Mouse (Mus musculus): ENCODE data around the gene Tph1.
A peak's percentile ranks its signal among the peaks of the same experiment; 100 is the strongest.

Tph1 gene

DNA sequence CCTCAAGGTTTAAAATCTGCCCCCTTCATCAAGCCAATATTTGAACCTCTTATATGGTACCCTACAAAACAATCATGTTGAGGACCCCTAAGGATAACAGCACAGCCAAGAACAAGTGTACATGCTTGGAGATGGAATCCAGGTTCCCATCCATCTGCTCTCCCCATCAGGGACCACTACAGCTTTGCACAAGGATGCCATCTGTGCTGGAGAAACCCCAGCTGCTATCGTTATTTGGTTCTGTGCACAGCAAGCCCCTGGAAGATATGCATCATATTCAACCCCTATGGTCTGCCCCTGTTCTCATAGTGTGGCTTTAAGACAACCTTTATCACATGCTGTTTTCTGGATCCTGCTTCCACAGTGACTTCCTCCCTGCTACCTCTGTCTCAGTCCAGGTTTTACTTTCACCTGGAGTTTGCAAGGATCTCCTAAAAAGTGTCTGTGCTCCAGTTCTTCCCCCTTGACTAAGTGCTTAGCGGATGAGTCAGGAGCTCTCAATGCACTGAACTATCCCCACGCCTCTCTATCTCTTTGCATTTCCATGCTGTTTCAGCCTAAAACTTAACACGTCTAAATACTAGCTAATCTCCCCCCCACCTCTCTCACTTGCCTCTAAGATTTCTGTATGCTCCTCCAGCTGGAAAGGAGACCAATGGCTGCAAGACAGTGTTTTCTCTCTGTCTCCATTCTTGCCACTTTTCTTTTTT, 23.8 kb downstream of the Tph1 start:
- no peak for DNase-seq

DNA sequence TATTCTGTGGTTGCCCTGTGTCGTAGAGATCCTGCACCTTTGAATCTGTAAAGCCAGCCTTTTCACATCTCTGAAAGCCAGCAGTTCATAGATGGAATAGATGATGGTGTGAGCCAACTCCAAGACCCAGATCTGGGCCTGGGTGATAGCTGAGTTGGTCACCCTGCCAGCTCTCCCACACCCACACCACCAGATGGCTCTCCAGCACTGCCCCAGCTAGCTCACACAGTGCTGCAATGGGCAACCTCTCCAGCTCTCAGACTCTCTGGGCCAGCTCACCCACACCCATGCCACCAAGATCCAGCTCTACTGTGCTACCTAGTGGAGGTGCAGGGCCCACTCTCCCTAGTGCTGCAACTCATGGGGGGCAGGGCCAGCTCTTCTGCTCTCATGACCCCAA, 29.2 kb downstream of the Tph1 start:
- DNase-seq, result no peak

DNA sequence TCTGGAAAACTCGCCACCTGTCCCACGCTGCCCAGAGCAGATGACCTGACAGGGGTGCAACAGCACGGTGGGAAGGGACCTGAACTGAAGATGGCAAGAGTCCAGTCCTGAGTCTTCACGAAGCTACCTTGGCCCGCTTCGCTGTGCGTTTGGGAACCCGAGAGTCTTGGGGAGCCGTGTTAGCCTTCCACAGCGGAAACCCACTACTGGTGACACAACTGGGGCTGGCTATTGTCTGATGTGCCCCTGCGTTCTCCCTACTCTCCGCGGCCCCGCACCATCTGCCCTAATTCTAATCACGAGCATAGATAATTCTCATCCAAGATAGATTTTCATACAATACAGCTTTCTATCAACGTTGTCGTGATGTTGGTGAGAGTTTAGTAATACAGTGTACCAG, 32.3 kb downstream of the Tph1 start:
- DNase-seq, result no peak

DNA sequence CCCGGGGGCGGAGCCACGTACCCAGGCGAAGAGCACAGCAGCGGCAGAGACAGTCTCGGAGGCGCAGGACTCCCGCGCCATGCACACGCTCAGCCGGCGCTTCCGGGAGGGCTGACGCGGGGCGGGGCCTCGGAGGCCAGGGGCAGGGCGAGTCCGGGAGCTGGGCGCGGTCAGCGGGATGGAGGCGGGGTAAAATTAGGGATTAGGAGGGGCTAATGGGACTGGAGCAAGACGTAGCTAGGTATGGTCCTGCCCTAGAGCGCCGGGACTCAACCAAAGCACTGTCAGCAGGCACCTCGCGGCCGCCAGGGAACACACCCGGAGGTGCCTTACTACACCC, 32.7 kb downstream of the Tph1 start, which contains the start of gene Sergef:
Sergef (minus strand) TSS at position 116 of the 340 bp plus-strand sequence.
- peak; percentile 90 for DNase-seq

DNA sequence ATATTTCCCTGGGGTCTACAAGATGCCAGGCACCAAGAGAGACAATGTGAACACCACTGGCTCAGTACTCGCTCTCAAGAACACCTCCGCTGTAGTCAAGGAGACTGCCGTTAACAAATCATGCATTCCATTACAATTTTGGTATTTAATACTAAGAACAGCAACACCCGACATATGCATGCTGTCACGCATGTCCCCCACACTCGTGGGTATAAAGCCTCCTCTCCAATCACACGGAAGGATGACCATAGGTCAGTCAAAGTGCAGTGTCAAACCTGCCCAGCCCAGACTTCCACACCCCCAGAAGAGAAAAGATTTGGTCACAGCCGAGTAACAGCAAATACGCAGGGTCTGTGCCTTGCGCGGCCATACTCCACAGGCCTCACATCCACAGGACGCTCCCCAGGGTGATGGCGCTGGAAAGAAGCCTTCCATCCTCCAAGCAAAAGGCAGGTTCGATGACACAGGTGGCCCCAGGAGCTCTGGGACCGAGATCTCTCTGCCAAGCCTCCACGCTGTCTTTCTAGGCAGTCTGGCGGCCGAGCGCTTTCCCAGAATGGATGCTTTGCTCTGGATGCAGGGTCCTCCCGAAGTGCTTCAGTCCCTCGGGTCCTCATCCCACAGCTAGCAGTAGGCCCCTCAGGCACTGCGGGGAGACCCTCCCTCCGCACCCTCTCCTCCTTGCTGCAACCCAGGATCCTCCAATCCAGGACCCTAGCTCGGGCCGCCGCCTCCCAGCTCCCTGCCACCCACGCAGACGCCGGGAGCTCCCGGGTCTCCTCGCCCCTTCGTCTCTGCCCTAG, 33.2 kb downstream of the Tph1 start:
- no peak for DNase-seq

DNA sequence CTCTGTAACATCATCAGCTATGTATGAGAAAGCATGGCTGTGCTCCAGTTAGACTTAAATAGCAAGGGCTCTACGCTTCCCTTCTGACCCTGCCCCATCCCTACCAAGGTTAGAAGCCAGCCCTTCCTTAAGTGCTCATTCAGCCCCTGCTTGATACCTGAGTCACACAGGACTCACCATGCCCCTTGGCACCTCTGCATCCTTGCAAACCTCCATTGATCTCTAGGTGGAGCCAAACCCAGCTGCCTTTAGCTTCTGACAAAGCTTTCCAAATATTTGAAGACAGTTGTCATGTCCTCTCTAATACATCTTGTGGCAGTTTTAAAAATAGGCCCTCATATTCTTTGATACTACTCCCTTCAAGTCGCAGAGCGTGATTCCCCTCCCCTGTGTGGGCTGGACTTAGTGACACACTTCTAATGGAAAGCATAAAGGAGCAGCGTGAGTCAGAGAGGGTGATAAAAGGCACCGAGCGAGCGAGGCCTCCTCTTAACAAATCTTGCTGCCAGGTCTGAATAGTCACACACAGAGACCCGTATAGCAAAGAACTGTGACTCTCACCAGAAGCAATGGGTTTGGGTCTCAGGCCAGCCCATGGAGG, 43.9 kb downstream of the Tph1 start:
- no peak for DNase-seq

DNA sequence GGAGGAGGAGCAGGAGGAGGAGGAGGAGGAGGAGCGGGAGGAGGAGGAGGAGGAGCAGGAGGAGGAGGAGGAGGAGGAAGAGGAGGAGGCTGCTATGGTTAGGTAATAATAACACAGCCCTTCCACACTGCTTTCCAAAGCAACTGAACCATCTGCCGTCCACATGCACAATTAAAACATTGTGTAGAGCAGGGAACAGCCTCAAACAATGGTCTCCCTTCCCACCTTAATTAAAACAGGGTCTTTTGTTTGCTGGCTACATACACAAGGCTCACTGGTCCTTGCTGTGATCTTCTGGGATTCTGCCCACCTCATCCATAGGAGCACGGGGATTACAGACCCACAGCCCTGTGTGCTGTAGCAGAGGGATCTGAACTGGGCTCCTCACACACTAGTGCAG, 48.4 kb downstream of the Tph1 start:
- no peak for DNase-seq

DNA sequence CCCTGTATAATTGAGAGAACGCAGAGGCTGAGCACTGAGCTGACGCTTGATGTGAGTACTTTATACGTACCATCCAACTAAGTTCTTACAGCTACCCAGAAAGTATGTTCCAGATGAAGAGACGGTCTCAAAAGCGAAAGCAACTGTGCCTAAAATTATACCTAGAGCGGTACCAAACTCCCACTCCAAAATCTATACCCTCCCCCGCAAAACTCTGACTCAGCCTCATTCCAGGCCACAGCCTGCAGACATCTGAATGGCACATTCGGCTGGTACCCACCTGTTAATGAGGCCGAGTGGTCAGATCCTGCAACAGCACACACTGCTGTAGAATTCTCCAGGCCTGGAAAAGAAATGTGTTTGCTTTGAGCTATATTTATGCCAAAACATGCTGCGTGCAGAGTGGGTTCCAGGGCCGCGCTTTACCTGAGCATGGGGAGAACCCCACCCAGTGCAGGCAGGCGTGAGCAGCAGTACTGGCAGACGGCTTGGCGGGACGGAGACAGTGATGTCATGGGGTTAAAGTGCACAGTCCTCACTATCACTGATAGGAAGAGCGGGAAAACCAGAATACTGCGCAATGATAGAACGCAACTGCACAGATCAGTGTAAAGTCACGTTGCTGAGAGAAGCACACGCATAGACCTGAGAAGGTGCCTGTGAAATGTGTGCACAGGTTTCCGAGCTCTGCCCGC, 53.8 kb downstream of the Tph1 start:
- DNase-seq, result peak; percentile 56

DNA sequence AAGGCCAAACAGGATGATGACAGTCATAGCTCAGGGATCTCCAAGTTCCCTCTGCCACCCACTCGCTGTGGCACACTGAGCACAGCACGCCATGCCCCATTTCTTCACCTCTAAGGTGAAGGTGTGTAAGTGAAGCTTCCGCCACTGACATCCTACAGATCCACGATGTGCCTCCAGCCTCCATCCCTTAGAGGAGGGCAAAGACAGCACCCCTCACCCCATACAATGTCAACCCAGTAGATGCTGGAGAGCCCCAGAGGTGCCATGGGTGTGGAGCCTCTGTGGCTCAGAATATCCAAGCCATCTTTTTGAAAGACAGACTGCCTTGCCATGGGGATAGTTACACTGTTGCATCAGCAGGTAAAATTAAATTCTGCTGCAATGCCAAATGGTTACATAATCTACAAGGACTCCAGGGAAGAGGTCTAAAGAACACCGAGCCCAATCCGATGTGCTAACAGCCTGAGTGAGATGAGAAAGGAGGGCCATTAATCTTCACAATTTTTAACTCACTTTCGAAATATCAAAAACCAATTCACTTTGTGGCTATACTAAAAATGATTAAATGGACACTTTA, 55.8 kb downstream of the Tph1 start:
- DNase-seq, result no peak

DNA sequence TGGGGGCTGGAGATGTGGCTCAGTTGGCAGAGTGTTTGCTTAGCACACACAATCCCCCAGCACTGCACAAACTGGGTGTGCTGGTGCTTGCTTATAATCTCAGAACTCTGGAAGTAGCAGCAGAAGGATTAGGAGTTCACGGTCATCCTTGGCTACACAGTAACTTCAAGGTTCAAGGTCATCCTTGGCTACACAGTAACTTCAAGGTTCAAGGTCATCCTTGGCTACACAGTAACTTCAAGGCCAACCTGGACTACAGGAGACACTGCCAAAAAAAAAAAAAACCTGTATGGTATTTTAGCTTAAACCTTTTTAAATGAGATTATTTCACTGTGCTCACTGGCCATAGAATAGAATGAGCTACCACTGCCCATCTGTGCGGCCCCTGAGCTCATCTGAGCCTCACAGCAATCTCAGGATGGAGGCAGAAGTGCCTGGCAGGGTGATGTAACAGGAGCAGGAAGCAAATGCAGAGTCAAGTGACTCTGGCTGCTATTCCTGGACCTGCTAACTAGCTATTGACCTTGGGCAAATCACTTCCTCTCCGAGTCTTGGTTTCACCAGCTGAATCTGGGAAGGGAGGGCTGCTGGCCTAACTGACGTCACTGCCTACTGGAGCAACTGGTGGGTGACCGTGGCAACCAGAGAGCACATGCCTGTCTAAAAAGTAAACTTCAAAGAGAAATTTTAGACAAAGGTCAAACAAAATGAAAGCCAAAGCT, 56.9 kb downstream of the Tph1 start:
- no peak for DNase-seq

DNA sequence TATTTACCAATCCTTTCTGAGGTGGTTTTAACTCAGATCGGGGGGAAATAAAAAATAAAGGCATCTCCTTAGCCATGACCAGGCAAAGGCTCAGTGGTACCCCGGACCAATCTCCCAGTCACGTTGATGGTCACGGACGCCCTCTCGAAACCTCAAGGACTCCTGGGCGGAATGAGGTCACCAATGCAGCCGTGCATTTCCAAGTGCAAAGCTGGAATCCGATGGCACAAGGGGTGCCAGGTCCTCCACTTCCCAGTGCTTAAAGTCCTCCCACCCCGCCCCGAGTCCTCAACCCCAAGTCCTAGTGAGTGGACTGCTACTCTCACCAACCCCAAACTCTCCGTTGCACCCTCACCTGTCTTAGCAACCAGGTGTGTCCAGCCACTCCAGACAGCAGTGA, 58.1 kb downstream of the Tph1 start:
- no peak for DNase-seq

DNA sequence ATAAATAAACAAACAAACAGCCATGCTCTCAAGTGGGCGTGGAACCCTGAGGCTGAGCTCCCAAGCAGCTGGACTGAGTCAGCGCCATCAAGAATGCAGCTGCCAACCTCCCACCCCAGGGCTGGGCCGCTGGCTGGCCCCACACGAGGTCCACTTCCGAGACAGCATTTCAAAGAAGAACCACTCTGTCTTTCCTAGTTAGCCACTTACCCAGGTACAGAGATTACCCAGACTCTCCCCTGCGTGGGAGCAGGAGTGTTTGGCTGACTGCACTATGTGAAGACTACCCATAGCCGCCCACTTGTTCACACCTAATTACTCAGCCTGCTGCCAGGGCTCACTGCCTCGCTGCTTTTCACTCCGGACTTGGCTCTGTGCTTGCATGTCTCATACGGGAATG, 59.2 kb downstream of the Tph1 start:
- no peak for DNase-seq

DNA sequence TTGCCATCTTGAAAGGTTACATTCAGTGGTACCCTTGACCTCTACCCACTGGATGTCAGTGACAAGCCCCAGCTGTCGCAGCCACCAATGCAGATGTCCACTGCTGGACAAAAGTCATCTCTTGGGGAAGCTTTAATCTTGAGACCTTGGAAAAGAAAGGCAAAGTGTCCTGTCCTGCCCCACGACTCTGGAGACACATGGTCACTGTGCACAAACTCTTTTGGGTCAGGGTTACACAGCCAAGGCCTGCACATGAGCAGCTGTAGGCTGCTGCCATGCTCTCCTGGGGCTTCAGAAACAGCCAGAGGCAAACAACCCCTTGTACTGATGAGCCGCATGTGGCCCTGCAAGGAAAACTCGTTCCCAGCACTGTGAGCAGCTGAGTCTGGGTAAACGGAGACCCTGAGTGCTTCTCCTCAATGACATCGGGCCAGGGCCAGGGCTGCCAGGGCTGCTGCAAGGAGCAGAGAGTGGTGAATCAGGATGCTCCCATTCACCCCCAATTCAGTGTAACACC, 59.9 kb downstream of the Tph1 start:
- no peak for DNase-seq

DNA sequence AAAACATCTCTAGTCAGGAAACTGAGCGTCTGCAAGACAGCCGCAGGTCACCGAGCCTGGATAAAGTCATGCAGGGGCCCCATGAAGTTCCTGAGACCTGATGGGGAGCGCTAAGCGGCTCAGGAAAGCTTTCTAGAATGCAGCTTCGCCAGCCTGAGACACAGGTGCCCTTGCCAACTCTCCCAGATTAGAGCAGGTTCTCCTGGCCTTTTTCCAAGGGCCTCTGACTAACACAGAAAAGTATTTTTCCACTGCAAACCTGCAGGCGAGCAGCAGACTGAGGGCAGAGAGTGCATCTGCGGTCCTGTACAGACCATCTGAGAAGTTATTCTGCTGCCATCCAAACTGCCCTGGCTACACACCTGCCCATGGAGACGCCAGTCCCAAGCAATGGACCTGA, 60.4 kb downstream of the Tph1 start:
- DNase-seq, result no peak

DNA sequence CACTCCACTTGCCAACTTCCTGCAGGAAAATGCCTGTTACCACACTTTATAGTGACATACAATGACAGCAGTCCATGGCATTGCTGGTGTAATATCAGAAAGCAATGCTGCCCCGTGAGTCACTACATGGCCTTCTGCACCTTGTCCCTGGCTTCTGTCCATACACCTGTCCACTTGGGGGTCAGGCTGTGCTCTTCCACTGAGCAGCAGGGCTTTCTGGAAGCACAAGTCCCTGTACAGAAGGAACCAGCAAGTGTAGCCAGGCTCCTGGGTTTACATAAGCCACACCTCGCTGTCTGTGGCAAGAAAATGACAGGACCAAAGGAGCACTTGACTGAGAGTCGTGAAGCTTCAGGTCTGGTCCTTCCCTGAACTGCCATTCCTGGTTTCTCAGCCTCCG, 63.0 kb downstream of the Tph1 start:
- no peak for DNase-seq

DNA sequence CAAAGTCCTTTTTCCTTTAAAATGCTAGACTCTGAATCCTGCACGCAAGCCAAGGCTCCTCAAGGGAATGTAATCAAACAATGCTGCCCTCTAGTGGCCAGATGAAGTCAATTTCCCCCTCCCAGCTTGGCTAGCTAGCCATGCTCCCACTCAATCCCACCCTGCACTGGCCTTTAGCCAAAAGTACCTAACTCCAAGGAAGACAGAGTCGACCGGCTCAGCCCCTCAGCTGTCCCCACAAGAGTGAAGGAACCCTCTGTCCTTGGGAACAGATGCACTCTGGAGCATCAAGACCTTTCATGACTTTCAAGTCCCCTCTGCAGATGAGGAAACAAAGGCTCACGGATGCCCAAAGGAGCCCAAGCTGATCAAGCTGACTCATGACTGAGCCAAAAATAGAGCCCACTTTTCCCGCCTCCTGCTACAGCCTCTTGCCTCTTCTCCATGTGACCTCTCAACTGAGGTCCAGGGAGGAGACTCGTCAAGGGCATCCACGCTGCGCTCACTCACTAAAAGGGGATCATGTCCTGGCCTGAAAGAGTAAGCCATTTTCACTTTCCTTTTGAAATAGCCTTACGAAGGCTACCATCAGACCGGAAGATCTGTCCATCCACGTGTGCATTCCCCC, 64.8 kb downstream of the Tph1 start:
- DNase-seq, result no peak

DNA sequence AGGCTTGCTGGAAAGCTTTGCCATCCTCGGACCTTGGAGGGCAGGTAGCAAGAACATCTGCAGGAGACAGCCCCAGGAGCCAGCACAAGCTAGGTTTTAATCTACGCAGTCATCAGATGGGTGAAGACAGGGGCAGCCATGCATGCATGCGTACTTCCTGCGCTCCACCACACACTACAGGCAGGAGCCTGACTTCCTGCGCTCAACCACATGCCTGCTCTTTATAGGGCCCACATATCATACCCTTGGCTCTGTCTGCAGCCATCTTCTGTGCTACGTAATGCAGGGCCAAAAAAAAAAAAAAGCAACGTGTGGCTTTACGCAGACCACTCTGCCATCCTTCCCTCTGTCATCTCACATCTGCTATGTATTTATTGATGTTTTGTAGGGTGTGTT, 65.3 kb downstream of the Tph1 start:
- no peak for DNase-seq

DNA sequence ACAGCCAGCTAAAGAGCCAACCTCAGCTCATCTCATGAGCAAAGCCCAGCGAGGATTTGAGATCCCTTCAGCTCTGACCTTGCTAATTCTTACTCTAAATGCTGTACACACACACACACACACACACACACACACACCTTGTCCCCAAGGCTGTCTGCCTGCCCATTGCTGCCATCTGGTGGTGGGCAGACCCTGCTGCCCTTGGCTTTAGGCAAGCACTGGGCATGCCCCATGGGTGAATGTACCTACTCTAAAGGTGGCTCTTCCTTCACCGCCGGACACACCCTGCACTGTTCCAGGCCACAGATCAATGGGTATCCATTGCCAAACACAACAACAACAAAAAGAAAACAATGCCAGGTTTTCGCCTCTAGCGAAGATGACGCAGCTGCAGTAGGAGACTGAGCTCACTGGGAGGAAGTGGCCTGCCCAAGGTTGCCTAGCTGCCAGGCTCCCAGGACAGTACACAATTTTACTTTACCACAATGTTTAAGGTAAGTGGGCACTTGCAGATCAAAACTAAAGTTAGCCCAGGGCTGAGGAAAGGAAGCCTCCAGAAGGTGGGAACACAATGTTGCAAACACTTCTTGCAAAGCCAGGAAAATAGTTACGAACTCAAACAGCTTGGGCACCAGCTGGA, 65.8 kb downstream of the Tph1 start:
- DNase-seq, result peak; percentile 76

DNA sequence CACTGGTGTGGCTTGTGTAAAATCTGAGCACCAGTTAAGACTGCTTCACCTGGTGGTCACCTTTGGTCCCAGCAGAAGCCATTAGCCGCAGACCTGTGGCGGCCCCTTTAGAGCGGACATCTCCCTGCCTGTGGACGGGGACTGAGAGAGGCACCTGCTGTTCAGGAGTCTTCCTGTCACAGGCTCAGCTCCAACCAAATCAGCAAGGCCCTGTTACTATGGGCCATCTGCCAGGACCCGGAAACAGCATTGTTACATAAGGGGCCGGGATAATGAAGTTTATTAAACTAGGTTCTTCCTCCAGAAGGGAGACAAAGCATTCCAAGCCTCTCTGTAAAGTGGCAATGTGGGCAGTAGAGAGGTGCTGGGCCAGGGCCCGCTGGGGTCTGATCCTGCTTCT, 69.3 kb downstream of the Tph1 start:
- DNase-seq, result no peak

DNA sequence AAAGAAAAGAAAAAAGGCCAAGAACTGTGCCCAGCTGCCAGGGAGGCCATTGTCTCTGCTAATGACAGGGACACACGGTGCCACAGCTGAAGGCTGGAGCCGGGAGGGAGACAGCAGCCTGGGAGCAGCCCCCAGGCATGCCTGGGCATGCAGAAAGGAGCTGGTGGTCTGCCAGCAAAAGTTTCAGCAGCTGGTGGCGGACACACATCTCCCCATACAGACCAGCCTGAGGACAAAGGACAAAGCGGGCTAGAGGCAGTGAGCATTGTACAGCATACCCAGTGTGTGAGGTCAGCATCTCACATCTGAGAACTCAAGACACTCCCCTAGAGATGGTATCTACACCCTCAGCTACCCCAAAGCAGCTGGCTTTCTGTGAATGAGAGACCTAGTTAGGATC, 70.3 kb downstream of the Tph1 start:
- DNase-seq, result no peak

DNA sequence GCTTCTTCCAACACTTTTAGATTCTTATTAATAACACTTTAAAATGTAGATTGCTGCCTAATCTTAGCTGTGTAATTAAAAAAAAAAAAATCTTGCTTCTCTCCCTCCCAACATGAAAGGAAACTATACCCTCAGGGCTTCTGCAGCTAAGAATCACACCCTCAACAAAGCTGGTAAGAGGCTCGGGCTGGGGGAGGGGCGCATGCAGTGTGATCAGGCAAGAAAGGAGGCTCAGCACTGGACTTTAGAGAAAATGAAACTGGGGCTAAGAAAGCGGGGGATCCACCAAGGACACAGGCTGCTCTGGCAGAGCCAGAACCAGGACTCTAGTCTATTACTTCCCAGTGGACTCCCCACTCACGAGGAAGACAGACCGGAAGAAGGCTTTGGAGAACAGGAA, 71.2 kb downstream of the Tph1 start:
- no peak for DNase-seq
